Mouse (Mus musculus) forebrain, embryonic 15.5 days (tissue): Measurements from ENCODE around the gene Nbea. TPM values are rescaled to one million over a fixed set of nuclear protein-coding genes. Genes with fewer than 3 reads are reported as not detected.

ENCODE experiments used
- ATAC-seq: fragments of 200-750 bp; cut with Nextera tagmentation; replicated peaks from 2 replicates; pipeline ENCODE4 v1.8.0; 2017; ENCODE audit warnings: mild to moderate bottlenecking, moderate TSS enrichment, moderate library complexity
- H3K27ac ChIP-seq: fragments of 300-500 bp; sonication (generic); replicated peaks from 2 replicates; pipeline ENCODE4 v1.5.1; 2015; ENCODE audit warnings: mild to moderate bottlenecking, inconsistent platforms
- H3K27me3 ChIP-seq: fragments of 300-500 bp; sonication (generic); 2 replicates; pipeline ENCODE4 v1.6.1; 2015; ENCODE audit warnings: inconsistent platforms
- H3K36me3 ChIP-seq: fragments of 300-500 bp; sonication (generic); 2 replicates; pipeline ENCODE4 v1.6.1; 2015; ENCODE audit warnings: mild to moderate bottlenecking, inconsistent platforms
- H3K4me1 ChIP-seq: fragments of 300-500 bp; sonication (generic); 2 replicates; pipeline ENCODE4 v1.6.1; 2015; ENCODE audit warnings: inconsistent platforms
- H3K4me2 ChIP-seq: fragments of 300-500 bp; sonication (generic); replicated peaks from 2 replicates; pipeline ENCODE4 v1.6.1; 2015; ENCODE audit warnings: mild to moderate bottlenecking, inconsistent platforms
- H3K4me3 ChIP-seq: fragments of 300-500 bp; sonication (generic); 2 replicates; pipeline ENCODE4 v1.5.1; 2015; ENCODE audit warnings: mild to moderate bottlenecking, inconsistent platforms
- H3K9ac ChIP-seq: fragments of 300-500 bp; sonication (generic); replicated peaks from 2 replicates; pipeline ENCODE4 v1.6.1; 2015; ENCODE audit warnings: mild to moderate bottlenecking, inconsistent platforms
- H3K9me3 ChIP-seq: fragments of 300-500 bp; sonication (generic); 2 replicates; pipeline ENCODE4 v1.6.1; 2016; ENCODE audit warnings: inconsistent platforms
- WGBS: fragments of 180-500 bp; shearing (Covaris S2); methylation state at CpG from one replicate; pipeline ENCODE4 v1.1.7; 2015; ENCODE audit warnings: mixed read lengths; 5-methylcytosine and 5-hydroxymethylcytosine counted together
- polyA plus RNA-seq: library from polyadenylated mRNA; unstranded; fragments of >200 nt; fragmentation: Nextera tagmentation; extraction: Ambion mirVana; gene quantifications from 2 replicates; pipeline ENCODE4 v1.2.1, GENCODE M21; 2015

Nbea gene
- polyA plus RNA-seq, 1 experiment from 2014 or later, result 59.7 TPM

GRCm38 (mm10) chr3:55590727-55591126 is 592.8 kb downstream of the Nbea start:
- Histone ChIP-seq H3K27ac (no peak overlapping the region), H3K9ac (no peak overlapping the region), H3K27me3 (no peaks in the 10 kb centered on the region), H3K4me2 (no peak overlapping the region), H3K36me3 (no peaks in the 10 kb centered on the region), H3K4me3 (no peak overlapping the region), H3K4me1 (peaks cover 20% of the 10 kb centered on the region), H3K9me3 (no peaks in the 10 kb centered on the region)
- no peak for ATAC-seq
- 80% methylated on average over 6 of the region's 6 CpGs for WGBS

- Histone ChIP-seq H3K4me1 (peaks cover 20% of the 10 kb centered on the region), H3K36me3 (no peaks in the 10 kb centered on the region), H3K9ac (no peak overlapping the region), H3K27me3 (no peaks in the 10 kb centered on the region), H3K27ac (no peak overlapping the region), H3K4me3 (no peak overlapping the region), H3K4me2 (no peak overlapping the region), H3K9me3 (no peaks in the 10 kb centered on the region)
- ATAC-seq, result no peak
- WGBS, result 69% methylated on average over 2 of the region's 2 CpGs
Measured at GRCm38 (mm10) chr3:55590291-55590690, 593.2 kb downstream of the Nbea start.

GRCm38 (mm10) chr3:55589402-55589944 is 594.0 kb downstream of the Nbea start:
- Histone ChIP-seq H3K9me3 (no peaks in the 10 kb centered on the region), H3K27me3 (no peaks in the 10 kb centered on the region), H3K36me3 (no peaks in the 10 kb centered on the region), H3K4me2 (no peak overlapping the region), H3K4me3 (no peak overlapping the region), H3K27ac (no peak overlapping the region), H3K4me1 (peaks cover 20% of the 10 kb centered on the region), H3K9ac (no peak overlapping the region)
- 63% methylated on average over 8 of the region's 8 CpGs for WGBS
- no peak for ATAC-seq

GRCm38 (mm10) chr3:55587972-55588946 is 595.2 kb downstream of the Nbea start:
- Histone ChIP-seq H3K4me1 (peaks cover 20% of the 10 kb centered on the region), H3K9me3 (no peaks in the 10 kb centered on the region), H3K27me3 (no peaks in the 10 kb centered on the region), H3K27ac (no peak overlapping the region; the same call in 1 of the 2 replicates), H3K36me3 (no peaks in the 10 kb centered on the region), H3K4me3 (no peak overlapping the region), H3K9ac (no peak overlapping the region), H3K4me2 (no peak overlapping the region)
- 12% methylated on average over 12 of the region's 12 CpGs for WGBS
- peak; percentile 71 for ATAC-seq

GRCm38 (mm10) chr3:55587434-55587971 is 596.0 kb downstream of the Nbea start:
- H3K36me3 ChIP-seq, result no peaks in the 10 kb centered on the region
- no peak overlapping the region for H3K9ac ChIP-seq
- 19% methylated on average over 12 of the region's 12 CpGs for WGBS
- peaks cover 20% of the 10 kb centered on the region for H3K4me1 ChIP-seq
- no peaks in the 10 kb centered on the region for H3K27me3 ChIP-seq
- H3K9me3 ChIP-seq, result no peaks in the 10 kb centered on the region
- no peak overlapping the region for H3K27ac ChIP-seq
- H3K4me2 ChIP-seq, result no peak overlapping the region
- no peak overlapping the region for H3K4me3 ChIP-seq
- ATAC-seq, result 0 out of 2 replicates have a peak, but pooled peaks have one; percentile 35
